Mouse (Mus musculus) kidney, embryonic 15.5 days (tissue): Measurements from ENCODE around the gene Gm5771. TPM values are rescaled to one million over a fixed set of nuclear protein-coding genes. Genes with fewer than 3 reads are reported as not detected.
"Not testable (repeated sequence)": the region's sequence is repeated elsewhere in the genome, so short reads cannot be mapped to it uniquely, and the experiment has no call there.

Source experiments
- ATAC-seq: fragments of 200-750 bp; cut with Nextera tagmentation; replicated peaks from 2 replicates; pipeline ENCODE4 v1.8.0; 2017; ENCODE audit warnings: moderate TSS enrichment; ENCODE audit not compliant: low FRiP score
- H3K27ac ChIP-seq: fragments of 300-500 bp; sonication (generic); 2 replicates; pipeline ENCODE4 v1.5.1; 2015; ENCODE audit warnings: mild to moderate bottlenecking, inconsistent platforms
- H3K27me3 ChIP-seq: fragments of 300-500 bp; sonication (generic); 2 replicates; pipeline ENCODE4 v1.6.1; 2015; ENCODE audit warnings: inconsistent platforms
- H3K36me3 ChIP-seq: fragments of 300-500 bp; sonication (generic); 2 replicates; pipeline ENCODE4 v1.6.1; 2015; ENCODE audit warnings: inconsistent platforms
- H3K4me1 ChIP-seq: fragments of 300-500 bp; sonication (generic); 2 replicates; pipeline ENCODE4 v1.6.1; 2015; ENCODE audit warnings: inconsistent platforms
- H3K4me2 ChIP-seq: fragments of 300-500 bp; sonication (generic); 2 replicates; pipeline ENCODE4 v1.6.1; 2015; ENCODE audit warnings: moderate library complexity, mild to moderate bottlenecking, inconsistent platforms
- H3K4me3 ChIP-seq: fragments of 300-500 bp; sonication (generic); replicated peaks from 2 replicates; pipeline ENCODE4 v1.5.1; 2015; ENCODE audit warnings: mild to moderate bottlenecking, inconsistent platforms
- H3K9ac ChIP-seq: fragments of 300-500 bp; sonication (generic); 2 replicates; pipeline ENCODE4 v1.6.1; 2015; ENCODE audit warnings: mild to moderate bottlenecking, inconsistent platforms
- H3K9me3 ChIP-seq: fragments of 300-500 bp; sonication (generic); replicated peaks from 2 replicates; pipeline ENCODE4 v1.6.1; 2016; ENCODE audit warnings: inconsistent platforms
- WGBS: fragments of 180-500 bp; shearing (Covaris S2); methylation state at CpG from one replicate; pipeline ENCODE4 v1.1.7; 2015; ENCODE audit warnings: mixed read lengths; 5-methylcytosine and 5-hydroxymethylcytosine counted together
- polyA plus RNA-seq: library from polyadenylated mRNA; unstranded; fragments of >200 nt; fragmentation: Nextera tagmentation; extraction: Ambion mirVana; gene quantifications from 2 replicates; pipeline ENCODE4 v1.2.1, GENCODE M21; 2015

The Gm5771 gene
- polyA plus RNA-seq = not detected in 2 replicates

- not testable (repeated sequence) for H3K4me2 ChIP-seq, H3K4me3 ChIP-seq, H3K4me1 ChIP-seq, ATAC-seq, H3K27ac ChIP-seq, H3K9ac ChIP-seq, H3K9me3 ChIP-seq, H3K36me3 ChIP-seq, H3K27me3 ChIP-seq
These were observed at the start of gene Gm5771 for GRCm38 (mm10) chr6:41392056-41392455. Gm5771 (plus strand) TSS chr6:41392356.

GRCm38 (mm10) chr6:41353932-41354331 lies 38.2 kb upstream of the Gm5771 start, which contains the start of gene Try10:
Try10 (plus strand) TSS chr6:41354105.
- H3K4me3 ChIP-seq = no peak within 1 kb of the TSS
- H3K9me3 ChIP-seq = no peaks in the 10 kb centered on the region
- 84% methylated on average over 2 of the region's 2 CpGs for WGBS
- no peaks in the 10 kb centered on the region for H3K36me3 ChIP-seq
- ATAC-seq = no peak
- H3K4me2 ChIP-seq = no peak within 1 kb of the TSS
- H3K27me3 ChIP-seq = no peaks in the 10 kb centered on the region
- H3K27ac ChIP-seq = no peak within 1 kb of the TSS
- H3K4me1 ChIP-seq = no peaks in the 10 kb centered on the region
- H3K9ac ChIP-seq = no peak within 1 kb of the TSS

DNA sequence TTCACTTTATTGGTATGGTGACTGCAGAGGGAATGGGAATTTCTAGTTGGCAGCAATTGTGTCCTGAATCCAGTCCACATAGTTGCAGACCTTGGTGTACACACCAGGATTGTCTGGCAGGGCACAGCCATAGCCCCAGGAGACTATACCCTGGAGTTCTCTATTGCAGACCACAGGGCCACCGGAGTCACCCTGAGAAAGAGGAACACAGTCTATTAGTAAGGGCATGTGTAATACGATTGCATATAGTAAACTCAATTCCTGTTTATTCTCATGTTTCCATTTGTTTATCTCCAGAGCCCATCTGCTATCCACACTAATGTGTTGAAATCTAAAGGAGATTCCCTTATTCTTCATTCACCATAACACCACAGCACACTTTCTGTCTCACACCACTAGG lies 18.4 kb upstream of the Gm5771 start:
- not testable (repeated sequence) for ATAC-seq, H3K4me1 ChIP-seq, H3K27ac ChIP-seq, H3K9ac ChIP-seq, H3K36me3 ChIP-seq, H3K4me2 ChIP-seq, H3K9me3 ChIP-seq, H3K4me3 ChIP-seq, H3K27me3 ChIP-seq
- 95% methylated on average over 2 of the region's 2 CpGs for WGBS

DNA sequence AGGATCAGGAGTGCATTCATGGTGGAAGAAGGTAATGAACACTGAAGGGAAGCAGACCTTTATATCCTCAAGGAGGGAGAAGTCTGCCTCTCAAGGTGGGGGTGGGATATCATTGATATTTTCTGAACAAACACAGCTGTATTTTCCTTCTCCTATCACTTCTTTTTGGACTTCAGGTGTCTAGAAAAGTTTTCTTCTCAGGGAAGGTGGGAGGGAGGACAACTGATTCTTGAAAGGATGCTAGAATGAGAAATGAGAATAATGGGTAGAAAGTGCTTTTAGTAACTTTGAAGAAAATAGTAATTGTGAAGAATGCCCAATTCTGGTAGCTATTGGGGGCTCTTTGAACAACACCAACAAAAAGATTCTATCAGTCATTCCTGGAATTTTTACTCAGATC lies 14.6 kb upstream of the Gm5771 start, which contains the start of gene Prss3:
Gene Prss3, minus strand, starts transcription at position 101 of the 400 bp plus-strand sequence.
- H3K27ac ChIP-seq, H3K4me1 ChIP-seq, H3K9ac ChIP-seq, H3K4me2 ChIP-seq, ATAC-seq, H3K27me3 ChIP-seq, H3K4me3 ChIP-seq, H3K36me3 ChIP-seq, H3K9me3 ChIP-seq: not testable (repeated sequence)

DNA sequence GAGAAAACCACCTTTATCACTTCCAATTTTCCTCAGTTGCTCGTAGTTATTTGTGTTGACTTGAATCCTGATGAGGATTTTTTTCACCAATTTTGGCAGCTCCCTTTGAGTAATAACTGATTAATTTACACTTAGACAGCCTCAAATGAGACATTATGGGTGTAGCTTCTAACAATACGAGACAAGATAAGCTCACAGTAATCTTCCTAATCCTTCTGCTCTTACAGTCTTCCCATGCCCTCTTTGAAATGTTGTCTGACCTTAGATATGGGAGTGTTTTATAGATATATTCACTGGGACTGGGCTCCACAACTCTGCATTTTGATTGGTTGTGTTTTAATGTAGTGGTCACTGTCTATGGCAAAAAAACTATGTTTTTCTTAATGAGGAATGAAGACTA lies 5.4 kb upstream of the Gm5771 start:
- Histone ChIP-seq H3K36me3 (no peaks in the 10 kb centered on the region), H3K9ac (no peak overlapping the region), H3K4me2 (no peak overlapping the region), H3K4me3 (no peak overlapping the region), H3K9me3 (no peaks in the 10 kb centered on the region), H3K4me1 (no peaks in the 10 kb centered on the region), H3K27ac (no peak overlapping the region), H3K27me3 (no peaks in the 10 kb centered on the region)
- WGBS = 86% methylated on average over 2 of the region's 2 CpGs
- no peak for ATAC-seq

- H3K9me3 ChIP-seq, H3K9ac ChIP-seq, H3K27ac ChIP-seq, H3K4me3 ChIP-seq, H3K36me3 ChIP-seq, H3K27me3 ChIP-seq, ATAC-seq, H3K4me1 ChIP-seq, H3K4me2 ChIP-seq: not testable (repeated sequence)
- WGBS = 73% methylated on average over 1 of the region's 1 CpGs
These were observed 516 bp upstream of the Gm5771 start for GRCm38 (mm10) chr6:41391640-41392039.

DNA sequence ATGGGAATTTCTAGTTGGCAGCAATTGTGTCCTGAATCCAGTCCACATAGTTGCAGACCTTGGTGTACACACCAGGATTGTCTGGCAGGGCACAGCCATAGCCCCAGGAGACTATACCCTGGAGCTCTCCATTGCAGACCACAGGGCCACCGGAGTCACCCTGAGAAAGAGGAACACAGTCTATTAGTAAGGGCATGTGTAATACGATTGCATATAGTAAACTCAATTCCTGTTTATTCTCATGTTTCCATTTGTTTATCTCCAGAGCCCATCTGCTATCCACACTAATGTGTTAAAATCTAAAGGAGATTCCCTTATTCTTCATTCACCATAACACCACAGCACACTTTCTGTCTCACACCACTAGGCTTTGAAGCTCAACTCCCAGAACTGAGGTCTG lies 50.1 kb downstream of the Gm5771 start:
- H3K4me3 ChIP-seq, H3K36me3 ChIP-seq, H3K9ac ChIP-seq, H3K9me3 ChIP-seq, H3K4me1 ChIP-seq, H3K27me3 ChIP-seq, H3K27ac ChIP-seq, ATAC-seq, H3K4me2 ChIP-seq: not testable (repeated sequence)
- 82% methylated on average over 2 of the region's 2 CpGs for WGBS

GRCm38 (mm10) chr6:41446045-41446444 lies 53.9 kb downstream of the Gm5771 start, which contains the start of gene Gm10334:
Gm10334 (minus strand) TSS chr6:41446145.
- not testable (repeated sequence) for ATAC-seq, H3K9me3 ChIP-seq, H3K4me3 ChIP-seq, H3K9ac ChIP-seq, H3K27me3 ChIP-seq, H3K27ac ChIP-seq, H3K4me1 ChIP-seq, H3K36me3 ChIP-seq, H3K4me2 ChIP-seq

Other genes with a start within 250 kb of the Gm5771 start
- not detected in 2 replicates for gene Try4, start 90.1 kb upstream of the Gm5771 start, polyA plus RNA-seq
- 0.27 TPM in 1 of 2 replicates, not detected in the other for gene Try5, start 75.5 kb upstream of the Gm5771 start, polyA plus RNA-seq
- gene Try10, start 38.3 kb upstream of the Gm5771 start, polyA plus RNA-seq = 0.42 TPM in 1 of 2 replicates, not detected in the other
- 0.19 TPM in 1 of 2 replicates, not detected in the other for gene Prss3, start 14.7 kb upstream of the Gm5771 start, polyA plus RNA-seq
- gene Gm10334, start 53.8 kb downstream of the Gm5771 start, polyA plus RNA-seq = not detected in 2 replicates
- gene Prss1, start 66.6 kb downstream of the Gm5771 start, polyA plus RNA-seq = 0.52 TPM in 1 of 2 replicates, not detected in the other
- gene Prss2, start 129.4 kb downstream of the Gm5771 start, polyA plus RNA-seq = not detected in 2 replicates
- 13.2 and 15.0 TPM in 2 replicates for gene Ephb6, start 213.1 kb downstream of the Gm5771 start, polyA plus RNA-seq
- gene Trpv6, start 244.0 kb downstream of the Gm5771 start, polyA plus RNA-seq = 3.8 and 4.7 TPM in 2 replicates